Mouse (Mus musculus): ENCODE results near the gene Ell3. TPM values are rescaled to one million over a fixed set of nuclear protein-coding genes. Genes with fewer than 3 reads are reported as not detected.
A peak's percentile ranks its signal among the peaks of the same experiment; 100 is the strongest.

Ell3 gene
- total RNA-seq, 2 experiments from 2014 or later = not detected

DNA sequence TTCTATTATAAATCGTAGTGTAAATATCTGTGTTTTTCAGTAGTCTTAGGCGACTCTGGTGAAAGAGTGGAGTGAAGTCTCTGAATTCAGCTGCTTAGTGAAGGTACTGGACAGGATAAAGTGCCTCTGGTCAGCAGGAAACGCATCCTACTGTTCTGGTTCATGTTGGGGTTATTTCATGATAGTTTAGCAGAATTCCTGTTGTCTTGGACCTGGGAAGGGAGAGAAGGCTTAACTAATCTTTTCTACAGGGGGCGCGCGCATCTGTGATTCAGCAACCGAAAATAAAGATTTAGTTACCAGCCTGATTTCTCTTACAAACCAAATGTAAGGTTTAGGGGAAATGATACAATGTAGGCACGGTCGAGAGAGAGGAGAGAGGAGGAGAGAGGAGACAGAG lies 4.1 kb upstream of the Ell3 start:
- peak in 1 of 2 experiments; percentile 62 for DNase-seq (ENCODE audit: low spot score in 2 of 2)

DNA sequence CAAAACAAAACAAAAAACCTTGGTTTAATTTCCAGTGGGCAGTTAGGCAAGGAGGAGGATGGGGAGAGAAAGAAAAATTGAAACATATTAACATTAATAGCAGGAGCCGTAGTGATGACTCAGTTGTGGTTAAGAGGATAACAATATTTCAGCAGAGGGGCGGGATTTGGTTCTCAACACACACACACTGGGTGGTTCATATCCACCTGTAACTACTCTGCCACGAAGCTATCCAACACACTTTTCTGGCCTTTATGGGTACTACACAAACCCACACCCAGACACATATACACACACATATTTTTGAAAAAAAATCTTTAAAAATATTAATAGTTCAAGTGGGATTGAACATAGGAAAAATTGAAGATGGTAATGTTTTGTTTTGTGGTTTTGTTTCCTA lies 2.9 kb upstream of the Ell3 start:
- no peak for DNase-seq (ENCODE audit: low spot score in 2 of 2)

DNA sequence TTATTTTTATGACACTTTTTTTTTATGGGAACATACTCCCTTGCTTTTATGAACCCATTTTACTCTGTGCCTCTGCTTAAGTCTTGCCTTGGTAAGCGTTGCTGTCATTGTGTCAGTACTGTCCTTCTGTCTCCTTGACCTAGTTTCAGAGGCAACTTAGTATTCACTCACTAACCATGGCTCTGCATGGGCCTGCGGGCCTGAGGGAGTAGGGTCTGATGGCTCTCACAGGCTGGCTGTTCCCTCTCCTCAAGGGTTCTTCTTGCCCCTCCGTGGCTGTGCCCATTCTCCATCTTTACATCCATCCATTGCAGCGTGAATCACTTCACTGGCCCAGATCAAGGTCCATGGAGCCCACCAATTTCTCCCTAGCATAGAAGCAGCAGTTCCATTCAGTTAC lies 2.4 kb upstream of the Ell3 start:
- DNase-seq (ENCODE audit: low spot score in 2 of 2) = no peak

DNA sequence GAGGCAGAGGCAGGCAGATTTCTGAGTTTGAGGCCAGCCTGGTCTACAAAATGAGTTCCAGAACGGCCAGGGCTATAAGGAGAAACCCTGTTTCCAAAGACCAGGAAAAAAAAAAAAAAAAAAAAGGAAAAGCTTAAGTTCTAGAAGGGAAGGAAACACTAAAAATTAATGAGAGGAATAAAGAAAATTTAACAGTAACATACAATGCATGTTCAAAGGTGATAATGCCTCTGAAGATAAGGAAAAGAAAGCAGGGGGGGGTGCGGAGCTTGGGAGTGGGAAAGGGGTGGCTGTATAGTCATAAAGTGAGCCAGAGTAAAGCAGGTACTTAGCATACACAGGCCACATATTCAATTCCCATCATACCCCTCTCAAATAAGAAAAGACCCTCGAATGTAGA lies 1.0 kb upstream of the Ell3 start:
- DNase-seq (ENCODE audit: low spot score in 2 of 2) = no peak

DNA sequence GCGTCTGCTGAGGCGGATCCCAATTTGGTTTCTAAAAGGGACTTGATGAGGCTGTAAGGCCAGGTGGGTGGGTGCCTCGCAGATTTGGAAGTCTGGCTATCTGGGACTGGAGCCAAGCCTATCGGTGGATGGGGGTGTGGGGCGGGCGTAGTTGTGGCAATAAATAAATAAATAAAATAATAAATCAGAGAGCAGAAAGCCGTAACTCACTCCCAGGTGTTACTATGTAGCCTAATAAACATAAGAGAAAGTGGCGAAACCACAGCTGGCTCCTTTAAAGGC lies 1.1 kb downstream of the Ell3 start:
- DNase-seq (ENCODE audit: low spot score in 2 of 2) = no peak

DNA sequence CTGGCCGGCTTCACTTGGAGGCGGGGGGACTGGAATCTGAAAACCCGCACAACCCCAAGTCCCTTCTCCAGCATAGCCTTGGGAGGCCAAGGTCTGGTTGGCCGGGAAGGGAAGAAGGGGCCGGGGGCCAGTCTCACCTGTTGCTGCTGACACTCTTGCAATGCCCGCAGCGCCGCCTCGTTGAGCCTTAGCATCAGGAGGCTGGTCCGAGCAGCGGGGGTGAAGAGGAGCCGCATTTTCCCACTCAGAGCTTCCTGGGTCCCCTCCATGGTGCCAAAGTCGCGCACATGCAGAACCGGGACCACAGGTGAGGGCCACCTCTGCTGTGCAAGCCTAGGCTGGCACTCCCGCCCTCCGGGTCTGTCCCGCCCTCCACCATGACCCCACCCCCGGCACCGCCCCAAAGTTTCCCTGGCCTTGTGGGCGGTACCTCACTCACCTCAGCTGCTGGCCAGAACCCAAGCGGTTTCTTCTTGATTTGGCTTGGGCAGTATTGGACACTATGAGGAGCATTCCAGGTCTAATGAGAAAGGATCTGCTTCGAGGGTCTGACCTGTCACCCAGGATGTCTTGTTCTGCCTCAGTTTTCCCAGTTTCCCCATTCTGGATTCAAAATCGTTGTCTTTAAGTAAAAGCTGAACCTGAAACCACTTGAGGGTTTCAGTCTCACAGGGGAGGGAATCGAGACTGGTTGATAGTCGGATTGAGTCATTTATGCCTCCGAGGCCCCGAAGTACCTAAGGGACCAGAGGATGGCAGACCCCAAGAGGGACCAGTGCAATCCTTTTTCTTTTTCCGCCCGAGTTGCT lies 1.6 kb downstream of the Ell3 start:
- DNase-seq (ENCODE audit: low spot score in 2 of 2) = no peak

DNA sequence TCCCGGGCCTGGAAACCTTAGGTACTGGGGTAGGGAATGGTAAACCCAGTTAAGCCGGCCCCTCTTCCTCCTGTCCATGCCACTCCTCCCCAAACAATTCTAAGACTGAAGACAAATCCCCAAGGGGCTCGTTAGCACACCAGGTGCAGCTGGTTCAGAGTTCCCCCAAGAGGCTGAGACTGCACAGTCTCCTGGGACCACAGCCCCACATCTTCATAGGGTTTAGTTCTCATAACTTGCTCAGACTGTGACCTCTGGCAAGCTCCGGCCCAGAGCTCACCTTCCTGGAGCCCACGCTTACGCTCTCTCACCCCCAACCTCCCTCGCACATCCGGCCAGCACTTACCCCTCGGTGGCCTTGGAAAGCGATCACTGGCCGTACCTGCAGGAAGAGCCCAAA lies 2.3 kb downstream of the Ell3 start:
- DNase-seq (ENCODE audit: low spot score in 2 of 2) = no peak

DNA sequence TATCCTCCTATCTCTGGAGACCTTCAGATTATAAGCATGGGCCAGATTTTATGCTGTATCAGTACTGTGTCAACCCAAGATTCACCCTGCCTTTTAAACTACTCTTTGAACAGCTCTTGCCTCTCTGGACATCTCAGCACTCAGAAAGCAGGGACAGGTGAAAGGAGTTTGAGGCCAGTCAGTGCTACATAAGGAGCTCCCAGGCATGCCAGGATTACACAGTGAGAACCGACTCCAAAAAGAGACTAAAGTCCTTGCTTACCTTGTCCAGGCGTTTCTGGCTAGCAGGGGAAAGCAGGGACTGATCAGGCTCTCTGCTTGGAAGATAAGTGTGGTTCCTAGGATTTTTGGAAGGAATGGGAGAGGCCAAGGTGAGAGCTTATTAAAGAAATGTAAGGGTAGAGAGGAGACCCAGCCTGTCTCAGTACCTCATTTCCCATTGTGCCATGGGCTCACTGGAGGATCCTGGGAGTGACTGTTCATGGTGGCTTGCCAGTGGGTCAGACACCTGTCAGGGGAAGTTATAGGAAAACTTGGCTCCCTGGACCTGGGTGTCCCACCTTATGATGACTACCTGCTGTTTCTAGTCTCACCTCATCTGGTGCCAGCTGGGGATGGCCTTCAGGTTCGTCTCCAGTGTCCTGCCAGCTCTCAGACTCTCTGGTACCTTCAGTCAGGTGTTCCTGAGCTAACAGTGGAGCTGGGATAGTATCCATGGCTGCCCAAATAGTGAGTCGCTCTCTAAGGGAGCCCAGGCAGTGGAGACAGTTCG lies 3.1 kb downstream of the Ell3 start:
- DNase-seq (ENCODE audit: low spot score in 2 of 2) = no peak

DNA sequence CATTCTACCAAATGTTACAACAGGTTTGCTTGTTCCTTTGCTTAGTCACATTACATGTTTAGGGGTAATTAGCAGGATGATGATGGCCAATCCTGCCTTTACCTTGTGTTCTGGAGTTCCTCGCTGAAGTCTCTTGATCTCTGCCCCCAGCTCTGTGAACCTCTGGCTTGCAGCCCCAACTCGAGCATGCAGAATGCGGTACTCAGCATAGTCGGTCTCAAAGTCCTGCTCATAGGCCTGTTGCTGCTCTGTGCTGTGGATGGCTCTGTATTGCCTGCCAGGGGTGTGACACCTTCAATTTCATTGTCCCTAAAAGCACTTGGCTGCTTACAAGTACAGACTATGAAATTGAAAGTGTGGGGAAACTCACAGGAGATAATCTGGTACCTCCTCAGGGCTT lies 4.3 kb downstream of the Ell3 start:
- no peak for DNase-seq (ENCODE audit: low spot score in 2 of 2)

DNA sequence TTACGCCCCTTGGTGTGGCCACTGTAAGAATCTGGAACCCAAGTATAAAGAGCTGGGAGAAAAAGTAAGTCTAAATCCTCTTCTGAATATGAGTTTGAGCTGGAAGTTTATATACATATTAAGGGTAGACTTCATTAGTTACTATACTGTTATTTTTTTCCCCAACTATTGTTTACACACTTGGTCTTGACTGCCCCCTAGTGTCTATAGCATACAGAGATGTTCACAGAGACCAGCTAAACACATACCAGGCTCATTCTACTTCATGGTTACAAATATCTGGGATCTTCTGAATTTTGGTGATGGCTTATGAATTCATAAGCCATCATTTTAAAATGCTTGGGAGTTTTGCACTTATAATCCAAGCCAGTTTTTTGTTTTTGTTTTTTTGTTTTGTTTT lies 9.2 kb downstream of the Ell3 start:
- no peak for DNase-seq (ENCODE audit: low spot score in 2 of 2)

DNA sequence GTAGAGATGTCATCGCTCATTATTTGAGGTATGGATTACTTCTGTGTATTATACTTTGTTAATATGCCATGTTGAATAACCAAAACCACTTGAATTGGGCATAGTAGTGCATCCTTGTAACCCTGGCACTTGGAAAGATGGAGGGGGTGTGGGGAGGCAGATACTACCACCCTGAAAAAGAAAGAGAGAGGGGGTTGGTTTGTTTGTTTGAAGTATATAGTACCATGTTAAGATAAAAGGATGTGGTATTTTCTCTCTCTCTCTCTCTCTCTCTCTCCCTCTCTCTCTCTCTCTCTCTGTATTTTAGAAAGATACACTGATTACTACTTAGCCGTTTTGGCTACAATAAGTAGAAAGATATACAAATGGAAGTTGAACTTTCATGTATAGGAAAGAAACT lies 18.2 kb downstream of the Ell3 start:
- DNase-seq (ENCODE audit: low spot score in 2 of 2) = no peak

DNA sequence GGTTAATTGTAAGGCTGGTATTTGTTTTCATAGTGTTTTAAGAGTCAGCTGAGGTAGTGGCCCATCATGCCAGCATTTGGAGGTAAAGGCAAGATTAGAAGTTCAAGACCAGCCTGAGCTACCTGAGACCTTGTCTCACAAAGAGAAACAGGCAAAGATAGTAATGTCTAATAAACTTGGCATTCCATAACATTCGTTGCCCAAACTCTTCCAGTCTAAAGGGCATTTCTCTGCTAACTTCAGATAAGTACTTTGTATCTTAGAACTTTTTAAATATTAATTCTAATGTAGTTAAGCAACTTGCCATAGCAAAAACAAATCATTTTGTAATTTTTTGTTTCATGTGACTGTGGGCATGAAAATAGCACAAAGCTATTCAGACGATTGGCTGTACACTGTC lies 20.9 kb downstream of the Ell3 start:
- no peak for DNase-seq (ENCODE audit: low spot score in 2 of 2)

DNA sequence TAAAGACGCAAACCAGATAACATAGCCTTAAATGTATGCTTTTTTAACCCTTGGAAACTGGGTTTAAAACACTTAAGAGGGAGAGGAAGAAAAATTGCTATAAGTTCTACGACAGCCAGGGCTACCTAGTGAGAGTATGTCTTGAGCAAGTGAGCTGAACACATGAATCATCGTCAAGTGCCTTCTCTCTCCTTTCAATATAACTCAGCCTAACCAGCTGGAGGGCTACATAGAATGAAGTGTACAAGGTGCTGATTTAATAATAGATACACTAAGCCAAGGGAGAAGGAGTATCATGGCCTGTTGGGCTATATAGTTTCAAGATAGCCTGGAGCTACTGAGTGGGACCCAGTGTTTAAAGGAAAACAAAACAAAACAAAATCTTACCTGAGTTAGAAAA lies 25.6 kb downstream of the Ell3 start:
- no peak for DNase-seq (ENCODE audit: low spot score in 2 of 2)

DNA sequence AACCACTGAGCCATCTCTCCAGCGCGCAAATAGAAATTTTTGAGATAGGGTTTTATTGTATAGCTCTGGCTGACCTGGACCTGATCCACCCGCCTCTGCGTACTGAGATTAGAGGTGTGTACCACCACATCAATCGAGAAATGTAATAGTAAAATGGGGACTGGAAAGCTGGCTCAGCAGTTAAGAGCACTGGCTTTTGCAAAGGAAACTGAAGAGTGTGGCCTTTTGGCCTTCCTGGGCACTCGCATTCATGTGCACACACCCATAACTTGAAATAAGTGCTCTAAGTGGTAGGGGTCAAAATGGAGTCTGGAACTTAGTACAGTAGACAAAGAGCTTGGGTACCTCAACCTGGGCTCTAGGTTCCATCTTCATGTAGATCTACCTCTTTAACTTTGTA lies 27.7 kb downstream of the Ell3 start:
- DNase-seq (ENCODE audit: low spot score in 2 of 2) = no peak

DNA sequence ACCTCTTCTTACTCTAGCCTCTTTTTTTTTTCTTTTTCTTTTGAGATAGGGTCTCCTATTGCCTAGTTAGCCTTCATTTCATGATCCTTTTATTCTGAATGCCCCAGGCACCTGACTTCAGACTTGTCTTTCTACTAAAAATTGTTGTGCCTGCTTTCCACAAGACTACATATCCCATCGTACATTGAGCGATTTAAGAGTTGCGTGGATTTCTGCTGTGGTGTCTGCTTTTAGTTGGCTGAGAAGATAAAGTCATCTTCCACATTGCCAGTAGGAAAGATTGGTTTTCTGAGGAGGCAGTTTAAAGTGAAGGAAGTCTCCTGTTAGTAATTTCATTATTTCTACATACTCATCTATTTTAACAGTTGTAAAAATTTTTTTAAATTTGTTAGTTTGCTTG lies 28.5 kb downstream of the Ell3 start:
- DNase-seq (ENCODE audit: low spot score in 2 of 2) = no peak

DNA sequence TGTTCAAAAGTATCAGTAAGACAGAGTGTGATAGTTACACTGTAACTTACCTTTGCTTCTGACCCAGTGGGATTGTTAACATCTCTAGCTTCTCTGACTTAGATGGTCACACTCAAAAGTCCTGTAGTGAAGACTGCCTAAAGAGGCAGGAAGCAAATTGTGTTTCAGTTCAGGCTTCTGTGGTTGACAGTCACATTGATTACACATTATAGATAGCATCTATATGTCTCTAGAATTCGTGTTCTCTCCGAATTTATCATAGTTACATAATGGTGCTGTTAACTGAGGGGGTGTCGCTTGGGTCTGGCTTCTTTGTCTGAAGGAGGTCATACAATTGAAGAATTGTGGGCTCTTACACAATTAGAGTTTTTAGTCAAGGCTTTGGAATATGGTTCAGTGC lies 29.0 kb downstream of the Ell3 start:
- no peak for DNase-seq (ENCODE audit: low spot score in 2 of 2)

DNA sequence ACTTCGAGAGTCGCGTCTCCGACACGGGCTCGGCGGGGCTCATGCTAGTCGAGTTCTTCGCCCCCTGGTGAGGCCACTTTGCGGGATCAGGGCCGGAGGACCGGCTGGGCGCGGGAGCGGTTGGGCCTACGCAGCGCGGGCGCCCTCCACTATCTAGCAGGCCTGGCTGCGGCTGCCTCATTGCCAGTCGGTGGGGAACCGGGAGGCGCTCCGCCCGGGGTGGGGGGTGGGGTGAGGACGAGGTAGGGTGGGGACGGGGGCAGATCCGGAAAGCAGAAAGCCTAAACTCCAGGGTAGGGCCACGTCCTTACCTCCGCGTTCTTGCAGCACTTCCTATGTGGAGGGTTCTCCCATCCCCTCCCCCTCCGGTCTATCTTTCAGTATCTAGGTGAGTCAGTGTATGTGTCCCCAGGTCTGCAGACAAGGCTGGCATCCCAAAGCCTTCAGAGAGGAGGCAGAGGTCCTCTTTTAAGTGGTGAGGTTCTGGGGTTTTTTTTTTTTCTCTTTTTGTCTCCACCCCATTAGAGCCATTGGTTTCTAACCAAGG lies 29.9 kb downstream of the Ell3 start:
- peak in 1 of 2 experiments; percentile 47 for DNase-seq (ENCODE audit: low spot score in 2 of 2)

DNA sequence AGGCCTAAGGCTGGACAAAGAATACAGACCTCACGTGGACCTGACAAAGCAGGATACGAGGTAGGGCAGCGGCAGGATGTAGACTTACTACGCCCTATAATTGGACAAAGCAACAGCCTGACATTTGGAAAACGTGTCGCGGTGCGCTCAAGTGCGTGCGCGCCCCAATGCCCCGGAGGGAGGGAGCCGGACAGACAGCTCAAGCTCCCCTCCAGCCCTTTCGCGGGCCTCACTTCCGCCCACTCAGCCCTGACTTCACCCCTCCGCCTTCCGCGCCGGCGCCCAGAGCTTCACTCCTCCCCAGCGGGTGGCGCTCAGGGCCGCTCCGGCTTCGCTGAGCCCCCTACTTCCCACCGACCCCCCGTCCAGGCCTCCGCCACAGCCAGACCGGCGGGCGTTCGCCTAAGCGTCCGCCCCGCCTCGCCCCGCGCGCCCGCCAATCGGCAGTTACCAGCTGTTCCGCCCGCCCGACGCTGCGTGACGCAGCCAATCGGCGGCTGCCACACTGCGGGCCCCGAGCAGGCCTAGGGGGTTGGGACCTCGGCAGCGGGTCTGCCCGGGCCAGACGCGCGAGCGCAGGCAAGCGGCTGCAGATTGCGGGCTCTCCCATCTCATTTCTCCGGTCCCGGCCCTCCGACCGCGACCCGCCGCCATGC lies 30.6 kb downstream of the Ell3 start, which contains the start of the genes Pdia3 and Catsper2:
Pdia3 (plus strand) TSS at position 389 of the 656 bp plus-strand sequence.
Catsper2 (minus strand) TSS at position 406 of the 656 bp plus-strand sequence.
- DNase-seq (ENCODE audit: low spot score in 2 of 2) = peak; percentile 96 to 97

DNA sequence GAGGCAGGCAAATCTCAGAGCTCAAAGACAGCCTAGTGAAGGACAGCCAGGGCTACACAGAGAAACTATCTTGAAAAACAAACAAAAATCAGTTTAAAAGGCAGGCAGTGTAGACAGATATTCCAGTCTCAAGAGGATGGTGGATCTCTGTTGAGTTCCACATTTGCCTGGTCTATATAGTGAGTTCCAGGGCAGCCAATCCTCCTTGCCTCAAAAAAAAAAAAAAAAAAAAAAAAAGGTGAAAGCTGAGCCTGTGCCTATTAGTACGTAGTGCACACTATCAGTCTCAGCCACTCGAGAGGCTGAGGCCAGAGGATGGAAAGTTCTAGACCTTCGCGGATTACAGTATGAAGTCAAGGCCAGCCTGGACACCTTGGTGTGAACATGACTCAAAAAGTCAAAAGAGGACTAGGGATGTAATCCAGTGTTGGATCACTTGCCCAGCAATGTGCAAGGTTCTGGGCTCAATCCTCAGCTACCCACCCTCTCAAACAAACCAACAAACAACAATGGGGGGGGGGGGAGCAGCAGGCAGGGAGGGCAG lies 31.2 kb downstream of the Ell3 start:
- no peak for DNase-seq (ENCODE audit: low spot score in 2 of 2)

DNA sequence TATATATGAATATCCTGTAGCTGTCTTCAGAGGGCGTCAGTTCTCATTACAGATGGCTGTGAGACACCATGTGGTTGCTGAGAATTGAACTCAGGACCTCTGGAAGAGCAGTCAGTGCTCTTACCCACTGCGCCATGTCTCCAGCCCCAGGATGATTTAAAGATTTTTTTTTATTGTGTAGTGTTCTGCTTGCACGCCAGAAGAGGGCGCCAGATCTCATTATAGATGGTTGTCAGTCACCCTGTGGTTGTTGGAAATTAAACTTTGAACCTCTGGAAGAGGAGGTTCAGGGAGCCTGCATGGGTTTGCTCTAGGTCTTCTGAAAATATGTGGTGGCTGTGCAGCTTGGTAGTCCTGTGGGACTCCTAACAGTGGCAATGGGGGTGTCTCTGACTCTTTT lies 35.9 kb downstream of the Ell3 start:
- DNase-seq (ENCODE audit: low spot score in 2 of 2) = no peak

DNA sequence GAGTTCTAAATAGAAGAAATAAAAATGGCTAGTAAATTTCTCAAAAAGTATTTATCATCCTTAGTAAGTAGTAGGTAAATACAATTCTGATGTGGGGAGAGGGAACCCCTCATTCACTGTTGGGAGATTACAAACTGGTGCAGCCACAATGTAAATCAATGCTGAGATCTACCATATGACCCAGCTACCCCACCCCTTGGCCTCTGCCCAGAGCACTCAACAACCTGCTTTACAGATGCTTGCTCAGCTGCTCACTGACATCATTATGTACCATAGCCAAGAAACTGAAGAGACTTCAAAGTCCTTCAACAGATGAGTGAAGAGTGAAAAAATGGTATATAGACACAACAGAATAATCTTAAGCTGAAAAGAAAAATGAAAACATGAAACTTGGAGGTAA lies 40.8 kb downstream of the Ell3 start:
- DNase-seq (ENCODE audit: low spot score in 2 of 2) = no peak

DNA sequence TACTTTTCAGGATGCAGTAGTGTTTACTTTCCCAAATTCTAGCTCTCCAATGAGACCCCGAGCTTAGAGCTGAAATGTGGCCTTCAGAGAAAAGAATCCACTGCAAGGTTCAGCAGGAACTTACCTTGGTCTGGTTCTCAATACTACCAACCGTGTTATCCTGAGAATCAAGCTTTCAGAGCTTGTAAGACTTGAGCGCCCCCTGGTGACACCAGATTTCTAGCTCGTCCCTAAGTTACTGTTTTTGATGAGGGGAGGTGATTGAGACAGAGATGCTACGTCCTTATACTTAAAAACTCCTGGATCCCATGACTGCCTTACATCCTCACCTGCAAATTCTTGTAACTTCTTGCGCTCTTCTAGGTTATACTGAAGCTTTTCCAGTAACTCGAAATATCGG lies 47.5 kb downstream of the Ell3 start:
- peak; percentile 71 to 91 for DNase-seq (ENCODE audit: low spot score in 2 of 2)

All from layer of hippocampus, adult 18-20 months (tissue).